Mouse (Mus musculus) midbrain, postnatal 0 days (tissue): ENCODE results near the gene Zfp637. TPM values are rescaled to one million over a fixed set of nuclear protein-coding genes. Genes with fewer than 3 reads are reported as not detected.
A peak's percentile ranks its signal among the peaks of the same experiment; 100 is the strongest.

Experiments
- ATAC-seq: fragments of 200-750 bp; cut with Nextera tagmentation; 2 replicates; pipeline ENCODE4 v1.8.0; 2017; ENCODE audit warnings: moderate number of reproducible peaks, mild to moderate bottlenecking, moderate TSS enrichment, moderate library complexity; ENCODE audit not compliant: low FRiP score
- DNase-seq: peaks from one replicate; pipeline ENCODE4 v3.0.0-alpha.2; 2015; ENCODE audit warnings: low spot score
- H3K27ac ChIP-seq: fragments of 300-500 bp; sonication (generic); 2 replicates; pipeline ENCODE4 v1.5.1; 2014; ENCODE audit warnings: low read depth, mild to moderate bottlenecking, low read length, mixed read lengths
- H3K27me3 ChIP-seq: fragments of 300-500 bp; sonication (generic); 2 replicates; pipeline ENCODE4 v1.6.1; 2014; ENCODE audit warnings: low read length, control low read depth, mixed read lengths; ENCODE audit not compliant: insufficient read depth
- H3K36me3 ChIP-seq: fragments of 300-500 bp; sonication (generic); 2 replicates; pipeline ENCODE4 v1.6.1; 2014; ENCODE audit warnings: low read length, control low read depth, mixed read lengths; ENCODE audit not compliant: insufficient read depth
- H3K4me1 ChIP-seq: fragments of 300-500 bp; sonication (generic); 2 replicates; pipeline ENCODE4 v1.6.1; 2014; ENCODE audit warnings: mild to moderate bottlenecking, control low read depth, antibody characterized with exemption, low read length, mixed read lengths; ENCODE audit not compliant: insufficient read depth
- H3K4me2 ChIP-seq: fragments of 300-500 bp; sonication (generic); 2 replicates; pipeline ENCODE4 v1.6.1; 2014; ENCODE audit warnings: low read depth, mild to moderate bottlenecking, low read length, mixed read lengths; ENCODE audit not compliant: poor library complexity, severe bottlenecking
- H3K4me3 ChIP-seq: fragments of 300-500 bp; sonication (generic); 2 replicates; pipeline ENCODE4 v1.5.1; 2014; ENCODE audit warnings: low read depth, mild to moderate bottlenecking, low read length, moderate library complexity
- H3K9ac ChIP-seq: fragments of 300-500 bp; sonication (generic); replicated peaks from 2 replicates; pipeline ENCODE4 v1.6.1; 2014; ENCODE audit warnings: mild to moderate bottlenecking, low read length, moderate library complexity, mixed read lengths; ENCODE audit not compliant: poor library complexity, severe bottlenecking
- H3K9me3 ChIP-seq: fragments of 300-500 bp; sonication (generic); 2 replicates; pipeline ENCODE4 v1.6.1; 2016; ENCODE audit warnings: low read length, control low read depth
- CTCF ChIP-seq: IDR thresholded peaks from 2 replicates; pipeline ENCODE4 v1.5.1; 2016; ENCODE audit warnings: antibody characterized with exemption, mild to moderate bottlenecking
- WGBS: fragments of 180-500 bp; shearing (Covaris S2); extraction: QIAGEN DNeasy Blood & Tissue Kit; methylation state at CpG from one replicate; pipeline ENCODE4 v1.1.7; 2014; 5-methylcytosine and 5-hydroxymethylcytosine counted together
- polyA plus RNA-seq: library from polyadenylated mRNA; unstranded; fragments of >200 nt; fragmentation: Nextera tagmentation; extraction: Ambion mirVana; gene quantifications from 2 replicates; pipeline ENCODE4 v1.2.1, GENCODE M21; 2015
- total RNA-seq: library from RNA; depleted of rRNA; stranded (reverse); fragments of >200 nt; gene quantifications from 2 replicates; pipeline ENCODE4 v1.2.3, GENCODE M21; 2014; rRNA removed

Zfp637 gene
- total RNA-seq = 75.0 and 95.9 TPM in 2 replicates
- 109 and 122 TPM in 2 replicates for polyA plus RNA-seq

- DNase-seq = peak; percentile 97
- under 1% methylated on average over 59 of the region's 66 CpGs for WGBS
- H3K4me3 ChIP-seq = peak within 1 kb of the TSS; percentile 89
- peak; percentile 78 for TF ChIP-seq CTCF
- peak; percentile 98 for ATAC-seq
- H3K36me3 ChIP-seq = peaks cover 17% of the 10 kb centered on the region
- 0 out of 2 replicates have a peak, but pooled peaks cover 4% of the 10 kb centered on the region for H3K4me1 ChIP-seq
- H3K27ac ChIP-seq = peak within 1 kb of the TSS; percentile 93
- no peaks in the 10 kb centered on the region for H3K9me3 ChIP-seq
- H3K4me2 ChIP-seq = peak within 1 kb of the TSS; percentile 67
- peak within 1 kb of the TSS; percentile 98 for H3K9ac ChIP-seq
- H3K27me3 ChIP-seq = no peaks in the 10 kb centered on the region
Observed at GRCm38 (mm10) chr6:117840686-117841510, at the start of gene Zfp637. Gene Zfp637 (plus strand): TSS chr6:117841180.

- Histone ChIP-seq H3K9ac (no peak overlapping the region), H3K4me3 (no peak overlapping the region), H3K27ac (no peak overlapping the region), H3K27me3 (no peaks in the 10 kb centered on the region), H3K9me3 (no peaks in the 10 kb centered on the region), H3K4me2 (no peak overlapping the region), H3K36me3 (no peaks in the 10 kb centered on the region), H3K4me1 (no peaks in the 10 kb centered on the region)
- ATAC-seq (no peak), DNase-seq (no peak)
- WGBS = 79% methylated on average over 3 of the region's 3 CpGs
- no peak for TF ChIP-seq CTCF
Observed at GRCm38 (mm10) chr6:117795251-117795650, 45.7 kb upstream of the Zfp637 start.

- H3K9me3 ChIP-seq = no peaks in the 10 kb centered on the region
- H3K9ac ChIP-seq = no peak overlapping the region
- no peaks in the 10 kb centered on the region for H3K4me1 ChIP-seq
- no peak for DNase-seq
- no peaks in the 10 kb centered on the region for H3K27me3 ChIP-seq
- no peak overlapping the region for H3K4me2 ChIP-seq
- H3K27ac ChIP-seq = no peak overlapping the region
- no peaks in the 10 kb centered on the region for H3K36me3 ChIP-seq
- WGBS = 78% methylated on average over 7 of the region's 7 CpGs
- no peak overlapping the region for H3K4me3 ChIP-seq
- no peak for ATAC-seq
- TF ChIP-seq CTCF = no peak
Observed at GRCm38 (mm10) chr6:117800824-117801223, 40.2 kb upstream of the Zfp637 start.

GRCm38 (mm10) chr6:117801801-117802200 is 39.2 kb upstream of the Zfp637 start:
- no peak for ATAC-seq
- Histone ChIP-seq H3K36me3 (no peaks in the 10 kb centered on the region), H3K27me3 (no peaks in the 10 kb centered on the region), H3K27ac (no peak overlapping the region), H3K9ac (no peak overlapping the region), H3K9me3 (no peaks in the 10 kb centered on the region), H3K4me2 (no peak overlapping the region), H3K4me1 (no peaks in the 10 kb centered on the region), H3K4me3 (no peak overlapping the region)
- WGBS = 71% methylated on average over 6 of the region's 6 CpGs
- DNase-seq = peak; percentile 48
- TF ChIP-seq CTCF = no peak

- ATAC-seq (no peak), DNase-seq (no peak)
- Histone ChIP-seq H3K9me3 (no peaks in the 10 kb centered on the region), H3K4me3 (no peak overlapping the region), H3K4me2 (no peak overlapping the region), H3K27ac (no peak overlapping the region), H3K9ac (no peak overlapping the region), H3K4me1 (no peaks in the 10 kb centered on the region), H3K27me3 (no peaks in the 10 kb centered on the region), H3K36me3 (no peaks in the 10 kb centered on the region)
- TF ChIP-seq CTCF = no peak
- WGBS = 95% methylated on average over 1 of the region's 1 CpGs
Observed at GRCm38 (mm10) chr6:117807756-117808155, 33.2 kb upstream of the Zfp637 start.

GRCm38 (mm10) chr6:117809816-117810215 is 31.2 kb upstream of the Zfp637 start:
- Histone ChIP-seq H3K27me3 (no peaks in the 10 kb centered on the region), H3K4me2 (no peak overlapping the region), H3K36me3 (no peaks in the 10 kb centered on the region), H3K27ac (no peak overlapping the region), H3K9ac (no peak overlapping the region), H3K4me1 (no peaks in the 10 kb centered on the region), H3K4me3 (no peak overlapping the region), H3K9me3 (no peaks in the 10 kb centered on the region)
- ATAC-seq = no peak
- DNase-seq = no peak
- 87% methylated on average over 6 of the region's 6 CpGs for WGBS
- no peak for TF ChIP-seq CTCF
